Mouse (Mus musculus): ENCODE measurements around the gene Syt7. TPM values are rescaled to one million over a fixed set of nuclear protein-coding genes. Genes with fewer than 3 reads are reported as not detected.

Syt7 gene
- total and polyA plus RNA-seq, 3 experiments = not detected

GRCm38 (mm10) chr19:10390099-10390680 lies 1.3 kb downstream of the Syt7 start:
- Histone ChIP-seq H3K27ac (ENCODE audit: insufficient read depth, low read depth) (no peak overlapping the region), H3K4me2 (ENCODE audit: insufficient read depth, low read depth, poor library complexity, severe bottlenecking) (no peak overlapping the region), H3K9ac (ENCODE audit: insufficient read depth, low read depth) (no peak overlapping the region), H3K27me3 (replicated peaks) (peaks cover 74% of the 10 kb centered on the region), H3K4me1 (ENCODE audit: control insufficient read depth in 1 of 2, insufficient read depth in 2 of 2) (peaks cover 0 to 4% of the 10 kb centered on the region in 2 experiments; a peak in 2 of 4 replicates), H3K4me3 (replicated peaks in 1 of 3; ENCODE audit: low read depth in 2 of 3, low read length in 2 of 3, poor library complexity in 1 of 3) (no peak overlapping the region), H3K9me3 (replicated peaks; ENCODE audit: low read length) (peaks cover 4% of the 10 kb centered on the region), H3K79me2 (replicated peaks; ENCODE audit: control insufficient read depth, extremely low read depth, insufficient read depth, poor library complexity, severe bottlenecking) (no peaks in the 10 kb centered on the region), H3K36me3 (replicated peaks in 1 of 2; ENCODE audit: control insufficient read depth in 1 of 2, insufficient read depth in 1 of 2, low read length in 1 of 2) (no peaks in the 10 kb centered on the region)
- no peak for TF ChIP-seq ELF1 (IDR thresholded peaks at IDR 0.05; ENCODE audit: low read depth, low read length)
- in situ Hi-C loops (cut with MboI; ENCODE audit: low pct_ligation_motif_present, low pct_unique_long_range_greater_than_20kb, low sequenced_read_pairs) = no loop called here
- DNase-seq (ENCODE audit: extremely low read depth) = no peak
- dilution Hi-C loops (cut with MboI; ENCODE audit: extremely low pct_ligation_motif_present, extremely low pct_unique_long_range_greater_than_20kb, low sequenced_read_pairs) = no loop called here

DNA sequence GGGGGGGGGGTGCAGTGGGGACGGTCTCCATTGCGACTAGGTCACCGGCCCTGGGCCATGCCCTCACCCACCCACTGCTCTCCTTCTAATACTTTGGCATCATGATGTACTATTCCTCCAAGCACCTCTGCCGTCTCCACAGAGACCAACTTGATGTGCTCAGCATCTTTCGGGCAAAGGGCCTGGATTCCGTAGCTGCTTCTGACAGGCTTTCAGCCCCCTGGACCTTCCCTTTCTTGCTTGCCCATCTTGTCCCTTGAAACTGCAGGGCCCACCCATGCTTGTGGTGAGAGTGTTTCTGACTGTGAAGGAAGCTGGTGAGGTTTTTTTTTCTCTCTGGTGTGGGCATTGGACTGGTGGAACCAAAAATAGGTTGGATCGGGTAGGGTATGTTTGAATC lies 2.1 kb downstream of the Syt7 start:
- no peak overlapping the region for H3K9ac ChIP-seq (ENCODE audit: insufficient read depth, low read depth)
- DNase-seq (ENCODE audit: extremely low read depth) = no peak
- H3K4me2 ChIP-seq (ENCODE audit: insufficient read depth, low read depth, poor library complexity, severe bottlenecking) = no peak overlapping the region
- H3K9me3 ChIP-seq (replicated peaks; ENCODE audit: low read length) = peaks cover 4% of the 10 kb centered on the region
- dilution Hi-C loops (cut with MboI; ENCODE audit: extremely low pct_ligation_motif_present, extremely low pct_unique_long_range_greater_than_20kb, low sequenced_read_pairs) = no loop called here
- H3K4me1 ChIP-seq (ENCODE audit: control insufficient read depth in 1 of 2, insufficient read depth in 2 of 2) = peaks cover 0 to 4% of the 10 kb centered on the region in 2 experiments; a peak in 2 of 4 replicates
- no peak overlapping the region for H3K27ac ChIP-seq (ENCODE audit: insufficient read depth, low read depth)
- H3K36me3 ChIP-seq (replicated peaks in 1 of 2; ENCODE audit: control insufficient read depth in 1 of 2, insufficient read depth in 1 of 2, low read length in 1 of 2) = no peaks in the 10 kb centered on the region
- H3K4me3 ChIP-seq (replicated peaks in 1 of 3; ENCODE audit: low read depth in 2 of 3, low read length in 2 of 3, poor library complexity in 1 of 3) = no peak overlapping the region
- peaks cover 74% of the 10 kb centered on the region for H3K27me3 ChIP-seq (replicated peaks)
- no peak for TF ChIP-seq POLR2AphosphoS2 (IDR thresholded peaks at IDR 0.05; ENCODE audit: low read depth, low read length)
- TF ChIP-seq IRF4 (IDR thresholded peaks at IDR 0.05; ENCODE audit: low read depth, low read length) = no peak
- no peak for TF ChIP-seq CTCF (conservative IDR thresholded peaks at IDR 0.05 in 1 of 2, IDR thresholded peaks at IDR 0.05 in 1 of 2; ENCODE audit: low read depth in 2 of 2, low read length in 2 of 2)
- TF ChIP-seq HCFC1 (IDR thresholded peaks at IDR 0.05; ENCODE audit: low read depth, low read length) = no peak
- no peak for TF ChIP-seq USF1 (IDR thresholded peaks at IDR 0.05; ENCODE audit: low read depth, low read length)
- TF ChIP-seq MXI1 (IDR thresholded peaks at IDR 0.05; ENCODE audit: low read depth, low read length) = no peak
- TF ChIP-seq MYC (IDR thresholded peaks at IDR 0.05; ENCODE audit: low read depth, low read length) = no peak
- no peak for TF ChIP-seq TBP (conservative IDR thresholded peaks at IDR 0.05; ENCODE audit: low read depth, low read length)
- no peak for TF ChIP-seq KAT2A (IDR thresholded peaks at IDR 0.05; ENCODE audit: insufficient replicate concordance, low read length)
- TF ChIP-seq ZNF384 (IDR thresholded peaks at IDR 0.05; ENCODE audit: low read depth, low read length) = no peak
- no peak for TF ChIP-seq JUN (IDR thresholded peaks at IDR 0.05; ENCODE audit: insufficient read depth, low read depth, low read length)
- no peak for TF ChIP-seq BHLHE40 (IDR thresholded peaks at IDR 0.05; ENCODE audit: low read depth, low read length)
- no peak for TF ChIP-seq E2F4 (IDR thresholded peaks at IDR 0.05; ENCODE audit: insufficient replicate concordance, low read depth, low read length)
- no peak for TF ChIP-seq MAFK (IDR thresholded peaks at IDR 0.05; ENCODE audit: insufficient replicate concordance, low read length)
- TF ChIP-seq NRF1 (IDR thresholded peaks at IDR 0.05; ENCODE audit: low read depth, low read length) = no peak
- no peak for TF ChIP-seq GABPA (IDR thresholded peaks at IDR 0.05; ENCODE audit: insufficient replicate concordance, low read depth, low read length)
- in situ Hi-C loops (cut with MboI; ENCODE audit: low pct_ligation_motif_present, low pct_unique_long_range_greater_than_20kb, low sequenced_read_pairs) = no loop called here
- no peaks in the 10 kb centered on the region for H3K79me2 ChIP-seq (replicated peaks; ENCODE audit: control insufficient read depth, extremely low read depth, insufficient read depth, poor library complexity, severe bottlenecking)

Measured in CH12.LX (cell line).